Mouse (Mus musculus) embryonic facial prominence, embryonic 10.5 days (tissue): ENCODE measurements around the gene Zswim1. TPM values are rescaled to one million over a fixed set of nuclear protein-coding genes. Genes with fewer than 3 reads are reported as not detected.
"Not testable (repeated sequence)": the region's sequence is repeated elsewhere in the genome, so short reads cannot be mapped to it uniquely, and the experiment has no call there.

Experiments used
- DNase-seq: peaks from one replicate; pipeline ENCODE4 v3.0.0-alpha.2; 2017; ENCODE audit warnings: low spot score
- H3K27ac ChIP-seq: fragments of 300-500 bp; sonication (generic); replicated peaks from 2 replicates; pipeline ENCODE4 v1.5.1; 2016; ENCODE audit warnings: mild to moderate bottlenecking
- H3K27me3 ChIP-seq: fragments of 300-500 bp; sonication (generic); replicated peaks from 2 replicates; pipeline ENCODE4 v1.6.1; 2016; ENCODE audit warnings: low read depth, mild to moderate bottlenecking; ENCODE audit not compliant: poor library complexity, severe bottlenecking
- H3K36me3 ChIP-seq: fragments of 300-500 bp; sonication (generic); replicated peaks from 2 replicates; pipeline ENCODE4 v1.6.1; 2016; ENCODE audit warnings: mild to moderate bottlenecking, moderate library complexity
- H3K4me1 ChIP-seq: fragments of 300-500 bp; sonication (generic); 2 replicates; pipeline ENCODE4 v1.6.1; 2016
- H3K4me3 ChIP-seq: fragments of 300-500 bp; sonication (generic); 2 replicates; pipeline ENCODE4 v1.5.1; 2016; ENCODE audit warnings: mild to moderate bottlenecking, moderate library complexity
- H3K9me3 ChIP-seq: fragments of 300-500 bp; sonication (generic); 2 replicates; pipeline ENCODE4 v1.6.1; 2016; ENCODE audit warnings: mild to moderate bottlenecking
- WGBS: fragments of 180-500 bp; shearing (Covaris S2); methylation state at CpG from one replicate; pipeline ENCODE4 v1.1.7; 2016; 5-methylcytosine and 5-hydroxymethylcytosine counted together
- polyA plus RNA-seq: library from polyadenylated mRNA; unstranded; fragments of >200 nt; fragmentation: Nextera tagmentation; extraction: Ambion mirVana; gene quantifications from 2 replicates; pipeline ENCODE4 v1.2.1, GENCODE M21; 2016

The Zswim1 gene
- polyA plus RNA-seq, 1 experiment from 2014 or later = 24.2 TPM

- 89% methylated on average over 4 of the region's 4 CpGs for WGBS
- no peak overlapping the region for H3K4me3 ChIP-seq
- H3K27me3 ChIP-seq = no peaks in the 10 kb centered on the region
- DNase-seq = no peak
- H3K27ac ChIP-seq = no peak overlapping the region
- H3K4me1 ChIP-seq = no peaks in the 10 kb centered on the region
- H3K9me3 ChIP-seq = no peaks in the 10 kb centered on the region
- H3K36me3 ChIP-seq = peaks cover 90% of the 10 kb centered on the region
Measured at GRCm38 (mm10) chr2:164795868-164796267, 26.6 kb upstream of the Zswim1 start.

GRCm38 (mm10) chr2:164798554-164798953 is 23.9 kb upstream of the Zswim1 start:
- H3K27ac ChIP-seq, H3K4me1 ChIP-seq, H3K4me3 ChIP-seq, H3K27me3 ChIP-seq, DNase-seq, H3K9me3 ChIP-seq: not testable (repeated sequence)
- H3K36me3 ChIP-seq = peaks cover 84% of the 10 kb centered on the region
- 85% methylated on average over 6 of the region's 6 CpGs for WGBS

- no peak overlapping the region for H3K4me3 ChIP-seq
- H3K36me3 ChIP-seq = peaks cover 73% of the 10 kb centered on the region
- no peaks in the 10 kb centered on the region for H3K27me3 ChIP-seq
- no peak overlapping the region for H3K27ac ChIP-seq
- WGBS = 90% methylated on average over 13 of the region's 13 CpGs
- no peak for DNase-seq
- H3K9me3 ChIP-seq = no peaks in the 10 kb centered on the region
- H3K4me1 ChIP-seq = peaks cover 13% of the 10 kb centered on the region
Measured at GRCm38 (mm10) chr2:164800252-164801004, 22.1 kb upstream of the Zswim1 start.

- no peak for DNase-seq
- H3K27me3 ChIP-seq = no peaks in the 10 kb centered on the region
- H3K4me3 ChIP-seq = peak overlapping the region; percentile 90
- WGBS = 91% methylated on average over 16 of the region's 16 CpGs
- H3K27ac ChIP-seq = no peak overlapping the region
- peaks cover 46% of the 10 kb centered on the region for H3K36me3 ChIP-seq
- peaks cover 24% of the 10 kb centered on the region for H3K4me1 ChIP-seq
- H3K9me3 ChIP-seq = no peaks in the 10 kb centered on the region
Measured at GRCm38 (mm10) chr2:164803201-164803920, 19.1 kb upstream of the Zswim1 start.

GRCm38 (mm10) chr2:164803921-164804313 is 18.6 kb upstream of the Zswim1 start:
- Histone ChIP-seq H3K27me3 (no peaks in the 10 kb centered on the region), H3K27ac (peak overlapping the region; percentile 93; the same call in 1 of the 2 replicates), H3K36me3 (peaks cover 46% of the 10 kb centered on the region), H3K9me3 (no peaks in the 10 kb centered on the region), H3K4me1 (peaks cover 24% of the 10 kb centered on the region), H3K4me3 (peak overlapping the region; percentile 90)
- DNase-seq = no peak
- 63% methylated on average over 1 of the region's 1 CpGs for WGBS

GRCm38 (mm10) chr2:164804533-164805331 is 17.8 kb upstream of the Zswim1 start, which contains the start of the genes Acot8 and Zswim3:
Gene Acot8, minus strand, starts transcription at chr2:164804882.
Gene Zswim3, plus strand, starts transcription at chr2:164805098.
- DNase-seq = peak; percentile 95
- H3K27ac ChIP-seq = peak within 1 kb of the TSS; percentile 93
- H3K36me3 ChIP-seq = peaks cover 46% of the 10 kb centered on the region
- under 1% methylated on average over 47 of the region's 47 CpGs for WGBS
- H3K4me1 ChIP-seq = peaks cover 24% of the 10 kb centered on the region
- H3K4me3 ChIP-seq = peak within 1 kb of the TSS; percentile 90
- no peaks in the 10 kb centered on the region for H3K27me3 ChIP-seq
- H3K9me3 ChIP-seq = no peaks in the 10 kb centered on the region

- H3K9me3 ChIP-seq = no peaks in the 10 kb centered on the region
- H3K27ac ChIP-seq = peak overlapping the region; percentile 93
- no peak for DNase-seq
- H3K4me3 ChIP-seq = peak overlapping the region; percentile 90
- peaks cover 24% of the 10 kb centered on the region for H3K4me1 ChIP-seq
- 2% methylated on average over 21 of the region's 21 CpGs for WGBS
- no peaks in the 10 kb centered on the region for H3K27me3 ChIP-seq
- peaks cover 40% of the 10 kb centered on the region for H3K36me3 ChIP-seq
Measured at GRCm38 (mm10) chr2:164805332-164805718, 17.2 kb upstream of the Zswim1 start.

GRCm38 (mm10) chr2:164806614-164807013 is 15.9 kb upstream of the Zswim1 start:
- H3K36me3 ChIP-seq = peaks cover 27% of the 10 kb centered on the region
- peaks cover 24% of the 10 kb centered on the region for H3K4me1 ChIP-seq
- no peak for DNase-seq
- no peak overlapping the region for H3K4me3 ChIP-seq
- H3K9me3 ChIP-seq = no peaks in the 10 kb centered on the region
- H3K27ac ChIP-seq = no peak overlapping the region
- WGBS = 75% methylated on average over 7 of the region's 7 CpGs
- H3K27me3 ChIP-seq = no peaks in the 10 kb centered on the region

GRCm38 (mm10) chr2:164813557-164813956 is 8.9 kb upstream of the Zswim1 start:
- no peak overlapping the region for H3K27ac ChIP-seq
- H3K9me3 ChIP-seq = no peaks in the 10 kb centered on the region
- no peak for DNase-seq
- WGBS = 53% methylated on average over 2 of the region's 2 CpGs
- H3K36me3 ChIP-seq = peaks cover 17% of the 10 kb centered on the region
- peaks cover 12% of the 10 kb centered on the region for H3K4me1 ChIP-seq
- H3K27me3 ChIP-seq = no peaks in the 10 kb centered on the region
- no peak overlapping the region for H3K4me3 ChIP-seq

GRCm38 (mm10) chr2:164815348-164815747 is 7.1 kb upstream of the Zswim1 start:
- Histone ChIP-seq H3K36me3 (peaks cover 12% of the 10 kb centered on the region), H3K4me1 (peaks cover 12% of the 10 kb centered on the region), H3K4me3 (no peak overlapping the region), H3K27ac (no peak overlapping the region), H3K9me3 (no peaks in the 10 kb centered on the region), H3K27me3 (no peaks in the 10 kb centered on the region)
- 87% methylated on average over 5 of the region's 5 CpGs for WGBS
- no peak for DNase-seq

GRCm38 (mm10) chr2:164815821-164816220 is 6.7 kb upstream of the Zswim1 start:
- H3K36me3 ChIP-seq = peaks cover 16% of the 10 kb centered on the region
- no peak for DNase-seq
- 90% methylated on average over 8 of the region's 8 CpGs for WGBS
- no peak overlapping the region for H3K4me3 ChIP-seq
- H3K27ac ChIP-seq = no peak overlapping the region
- H3K9me3 ChIP-seq = no peaks in the 10 kb centered on the region
- no peaks in the 10 kb centered on the region for H3K27me3 ChIP-seq
- peaks cover 12% of the 10 kb centered on the region for H3K4me1 ChIP-seq

- WGBS = 88% methylated on average over 6 of the region's 6 CpGs
- DNase-seq = no peak
- peaks cover 14% of the 10 kb centered on the region for H3K4me1 ChIP-seq
- peaks cover 26% of the 10 kb centered on the region for H3K36me3 ChIP-seq
- H3K27ac ChIP-seq = no peak overlapping the region
- no peaks in the 10 kb centered on the region for H3K9me3 ChIP-seq
- no peak overlapping the region for H3K4me3 ChIP-seq
- H3K27me3 ChIP-seq = no peaks in the 10 kb centered on the region
Measured at GRCm38 (mm10) chr2:164817206-164817605, 5.3 kb upstream of the Zswim1 start.
